Comparison of ENCODE assay signal across 8 mouse cellular contexts in the genomic region with DNA sequence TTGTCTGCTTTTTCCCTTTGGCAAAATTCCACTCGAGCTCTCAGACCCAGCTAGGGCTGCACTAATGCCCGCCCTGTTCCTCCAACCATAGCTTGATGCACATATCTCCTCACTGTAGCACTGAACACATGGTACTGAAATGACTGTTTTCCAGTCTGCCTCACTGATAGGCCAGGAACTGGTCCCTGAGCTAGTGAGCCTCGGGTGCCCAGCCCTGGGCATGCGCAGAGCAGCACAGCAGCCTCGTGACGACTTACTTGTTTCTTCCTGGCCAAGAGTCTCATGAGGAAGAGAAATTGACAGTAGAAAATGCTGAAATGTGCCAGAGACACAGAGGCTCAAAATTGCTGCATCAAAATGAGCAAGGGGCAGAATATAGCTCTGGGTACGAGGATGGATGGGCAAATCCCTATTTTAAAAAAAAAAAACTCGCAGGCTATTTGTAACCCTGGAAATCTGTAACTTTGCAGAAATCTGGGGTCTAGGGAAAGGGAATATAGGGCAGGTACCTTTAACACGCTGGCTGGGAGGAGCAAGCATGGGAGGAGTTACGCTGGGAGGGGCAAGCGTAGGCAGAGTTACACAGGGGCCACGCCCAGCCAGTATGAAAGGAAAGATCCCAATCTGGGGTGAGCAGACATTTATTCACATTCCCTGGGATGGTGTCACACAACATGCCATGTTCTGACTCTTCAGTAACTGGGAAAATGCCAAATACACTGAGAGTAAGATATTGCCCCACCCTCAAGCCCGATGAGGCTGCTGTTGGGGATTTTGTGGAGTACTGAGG. TPM values are rescaled to one million over a fixed set of nuclear protein-coding genes. Genes with fewer than 3 reads are reported as not detected.
DNase-seq lines count a peak whose midpoint lies in the region; ATAC-seq and TF ChIP-seq lines count a peak whose summit lies in the region.

No protein-coding gene starts in this region.

- DNase-seq in B cell, adult 2 months = peak; percentile 55 to 69
- peak; percentile 90 for DNase-seq in MN1 (ENCODE audit: low spot score)
- peak; percentile 59 to 68 for DNase-seq in cerebellum, postnatal 36 days
- DNase-seq in heart, adult 9 months (ENCODE audit: low spot score in 2 of 2) = peak; percentile 84 to 86
- DNase-seq in kidney, postnatal 25 days = peak; percentile 84 to 91
- DNase-seq in liver, postnatal 0 days = peak; percentile 64
- DNase-seq in right cerebral cortex, postnatal 25 days = peak; percentile 61

- H3K9ac ChIP-seq in liver, postnatal 0 days (replicated peaks) = no peak overlapping the region; the same call in 1 of the 2 replicates

- no peak for TF ChIP-seq EP300 in liver, postnatal 0 days (IDR thresholded peaks at IDR 0.05; ENCODE audit: low read depth)

- H3K4me1 ChIP-seq in liver, postnatal 0 days (ENCODE audit: insufficient read depth) = peaks cover 29% of the 10 kb centered on the region

- no peaks in the 10 kb centered on the region for H3K27me3 ChIP-seq in liver, postnatal 0 days (ENCODE audit: insufficient read depth, low read length)

- peak; percentile 84 for ATAC-seq in liver, postnatal 0 days
- no peak for ATAC-seq in inflammation-experienced regulatory T-cells, adult 6 months

- no peak overlapping the region for H3K4me3 ChIP-seq in liver, postnatal 0 days (ENCODE audit: low read depth, low read length)

- peak overlapping the region; percentile 85 for H3K27ac ChIP-seq in liver, postnatal 0 days (ENCODE audit: low read depth)

- TF ChIP-seq CTCF in liver, postnatal 0 days (IDR thresholded peaks at IDR 0.05; ENCODE audit: low read depth) = no peak

- WGBS in liver, postnatal 0 days (ENCODE audit: insufficient replicate concordance) = 38% methylated on average over 13 of the region's 13 CpGs

- no peaks in the 10 kb centered on the region for H3K36me3 ChIP-seq in liver, postnatal 0 days (replicated peaks; ENCODE audit: insufficient read depth, low read length)

- no peaks in the 10 kb centered on the region for H3K9me3 ChIP-seq in liver, postnatal 0 days (ENCODE audit: low read length)

- peak overlapping the region; percentile 65 for H3K4me2 ChIP-seq in liver, postnatal 0 days (ENCODE audit: low read depth, low read length)

RNA-seq across cellular contexts. Expression of gene Ablim1, which starts 41.7 kb away (rescaled TPM):
- polyA plus RNA-seq in liver, postnatal 0 days (2015; fragmentation: Nextera tagmentation; extraction: Ambion mirVana) = 11.5 and 12.0 TPM in 2 replicates
- 100 to 1,000 TPM; 240 to 284 (median 264) TPM for polyA plus RNA-seq in inflammation-experienced regulatory T-cells, adult 6 months (2017; shearing (Covaris generic))

Comparison
In these comparisons a context has a peak if more than half of its experiments do, and no peak if none do; other contexts are left out.
1. RNA of gene Ablim1, which starts 41.7 kb away (polyA plus RNA-seq): 240 to 284 TPM in inflammation-experienced regulatory T-cells, adult 6 months; 11.5 to 12.0 TPM in liver, postnatal 0 days; every median in the first group is over 10 times any median in the second.
2. Peak in every context shown above with its lines, with median percentiles within 50 percentile points of each other: DNase-seq.